Mouse (Mus musculus): ENCODE measurements around the gene Arhgef10l. TPM values are rescaled to one million over a fixed set of nuclear protein-coding genes. Genes with fewer than 3 reads are reported as not detected.
A peak's percentile ranks its signal among the peaks of the same experiment; 100 is the strongest.

Arhgef10l gene
- total RNA-seq, 2 experiments from 2014 or later: 43.9 to 52.8 TPM

DNA sequence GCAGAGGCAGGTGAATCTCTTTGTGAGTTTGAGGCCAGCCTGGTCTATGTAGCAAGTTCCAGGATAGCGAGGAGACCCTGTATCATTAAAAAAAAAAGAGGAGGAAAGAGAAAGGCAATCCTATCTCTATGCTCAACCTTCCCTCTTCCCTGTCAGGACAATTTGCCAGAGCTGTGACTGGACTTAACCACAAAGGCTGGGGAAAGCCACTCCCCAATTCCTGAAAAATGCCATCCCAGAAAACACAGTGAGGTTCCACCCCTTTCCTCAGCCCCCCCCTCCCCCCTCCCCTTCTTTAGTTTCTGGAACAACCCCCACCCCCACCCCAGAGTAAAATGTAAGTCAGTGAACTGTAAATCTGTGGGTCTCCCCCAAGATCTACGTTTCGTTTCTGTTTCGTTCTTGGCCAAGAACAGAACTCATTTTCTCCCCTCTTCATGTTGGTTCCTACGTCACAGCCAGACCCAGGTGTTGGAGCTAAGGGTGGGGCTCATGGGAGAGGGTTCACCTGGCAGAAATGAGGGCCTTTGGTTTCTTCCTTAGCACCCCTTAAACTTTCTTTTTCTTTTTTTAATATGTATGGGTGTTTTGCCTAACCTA is 23.1 kb upstream of the Arhgef10l start:
- Histone ChIP-seq H3K4me3 (no peak overlapping the region), H3K27ac (no peak overlapping the region)
- TF ChIP-seq CTCF (conservative IDR thresholded peaks at IDR 0.05): no peak
- no peak for DNase-seq (ENCODE audit: low spot score in 2 of 2)

DNA sequence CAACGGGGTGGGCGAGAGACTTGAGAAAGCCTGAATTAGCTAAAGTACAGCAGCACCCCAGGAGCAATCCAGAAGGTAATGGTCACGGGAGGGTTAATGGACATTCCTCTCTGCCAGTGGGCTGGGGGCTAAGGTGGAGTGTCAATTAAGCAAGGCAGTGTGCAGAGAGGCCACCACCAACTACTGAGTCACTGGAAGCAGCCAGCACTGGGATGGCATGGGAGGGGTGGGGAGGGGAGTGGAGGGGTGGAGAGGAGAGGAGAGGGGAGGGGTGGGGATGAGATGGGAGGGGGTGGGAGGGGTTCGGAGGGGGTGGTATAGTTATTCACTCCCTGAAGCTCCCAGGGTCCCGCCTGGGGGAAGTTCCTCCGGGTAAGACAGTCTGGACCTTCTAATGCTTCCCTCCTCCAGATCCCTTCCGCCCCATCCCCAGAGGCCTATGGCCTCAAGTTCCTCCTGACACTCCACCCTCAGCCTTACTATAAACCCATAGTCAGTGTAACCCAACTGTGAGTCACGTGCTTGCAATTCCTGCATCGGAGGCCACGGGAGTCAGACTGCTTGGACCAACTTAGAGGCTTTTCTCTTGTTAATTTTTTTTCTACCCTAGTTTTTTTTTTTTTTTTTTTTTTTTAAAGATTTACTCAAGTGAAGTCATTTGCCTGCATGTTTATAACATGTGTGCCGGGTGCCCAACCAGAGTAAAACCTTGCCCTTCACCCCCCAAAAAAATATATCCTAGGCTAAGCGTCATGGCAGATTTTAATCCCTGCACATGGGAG is 22.4 kb upstream of the Arhgef10l start:
- H3K27ac ChIP-seq: no peak overlapping the region
- H3K4me3 ChIP-seq: no peak overlapping the region
- TF ChIP-seq CTCF (conservative IDR thresholded peaks at IDR 0.05): no peak
- no peak for DNase-seq (ENCODE audit: low spot score in 2 of 2)

DNA sequence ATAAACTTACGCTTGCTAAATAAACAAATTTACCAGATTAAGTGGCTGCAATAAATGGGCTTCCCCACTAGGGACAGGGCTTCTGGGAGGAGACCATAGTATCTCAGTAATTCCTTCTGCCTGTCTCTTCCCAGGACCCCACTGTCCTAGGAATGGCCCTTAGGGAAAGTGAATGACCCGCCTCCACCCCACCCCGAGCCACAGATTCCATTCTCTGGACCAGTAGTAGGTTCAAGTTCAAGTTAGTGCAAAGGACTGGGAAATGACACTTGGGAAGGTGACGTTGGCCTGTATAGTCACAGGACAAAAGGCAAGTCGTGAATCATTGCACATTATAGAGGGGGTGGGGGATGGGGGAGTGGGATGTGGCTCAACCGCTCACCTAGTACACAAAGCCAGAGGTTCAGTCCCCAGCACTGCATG is 19.1 kb upstream of the Arhgef10l start:
- peak; percentile 68 for TF ChIP-seq CTCF (conservative IDR thresholded peaks at IDR 0.05)
- no peak for DNase-seq (ENCODE audit: low spot score in 2 of 2)
- no peak overlapping the region for H3K4me3 ChIP-seq
- no peak overlapping the region for H3K27ac ChIP-seq

DNA sequence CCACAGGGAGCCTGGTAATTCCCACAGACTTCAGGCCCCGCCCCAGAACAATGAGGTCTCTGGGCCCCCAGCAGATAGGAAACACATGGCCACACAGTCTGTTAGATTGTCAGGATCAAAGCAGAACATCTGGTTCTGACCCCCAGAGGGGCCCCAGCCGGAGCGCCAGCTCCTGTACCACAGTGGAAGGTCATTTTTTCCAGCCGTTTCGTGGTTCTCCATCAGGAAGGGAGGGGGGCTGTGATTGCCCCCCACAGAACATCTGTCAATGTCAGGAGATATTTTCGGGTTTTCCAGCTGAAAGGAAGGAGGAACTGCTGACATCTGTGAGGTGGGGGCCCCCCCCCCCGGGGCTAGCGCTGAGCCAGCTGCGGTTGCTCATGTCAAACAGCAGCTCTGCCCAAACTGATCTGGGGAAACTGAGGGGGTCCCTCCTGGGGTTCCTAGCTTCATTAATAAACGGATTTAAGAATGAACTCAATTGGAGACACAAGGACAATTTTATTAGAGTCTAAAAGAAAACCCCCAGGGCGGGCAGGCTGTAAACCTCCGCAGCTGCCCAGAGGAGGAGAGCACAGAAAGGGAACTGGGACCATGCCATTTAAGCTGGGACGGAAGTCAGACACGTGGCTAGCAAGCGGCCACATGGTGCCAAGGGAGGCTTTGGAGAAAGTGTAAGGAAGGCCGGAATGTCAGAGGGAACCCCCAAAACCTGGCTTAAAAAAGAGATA is 18.5 kb upstream of the Arhgef10l start:
- no peak for TF ChIP-seq CTCF (conservative IDR thresholded peaks at IDR 0.05)
- no peak overlapping the region for H3K27ac ChIP-seq
- no peak for DNase-seq (ENCODE audit: low spot score in 2 of 2)
- no peak overlapping the region for H3K4me3 ChIP-seq

- no peak for TF ChIP-seq CTCF (conservative IDR thresholded peaks at IDR 0.05)
- DNase-seq (ENCODE audit: low spot score in 2 of 2): no peak
- Histone ChIP-seq H3K27ac (no peak overlapping the region), H3K4me3 (no peak overlapping the region)
These were observed 17.8 kb upstream of the Arhgef10l start for GRCm38 (mm10) chr4:140683608-140684007.

DNA sequence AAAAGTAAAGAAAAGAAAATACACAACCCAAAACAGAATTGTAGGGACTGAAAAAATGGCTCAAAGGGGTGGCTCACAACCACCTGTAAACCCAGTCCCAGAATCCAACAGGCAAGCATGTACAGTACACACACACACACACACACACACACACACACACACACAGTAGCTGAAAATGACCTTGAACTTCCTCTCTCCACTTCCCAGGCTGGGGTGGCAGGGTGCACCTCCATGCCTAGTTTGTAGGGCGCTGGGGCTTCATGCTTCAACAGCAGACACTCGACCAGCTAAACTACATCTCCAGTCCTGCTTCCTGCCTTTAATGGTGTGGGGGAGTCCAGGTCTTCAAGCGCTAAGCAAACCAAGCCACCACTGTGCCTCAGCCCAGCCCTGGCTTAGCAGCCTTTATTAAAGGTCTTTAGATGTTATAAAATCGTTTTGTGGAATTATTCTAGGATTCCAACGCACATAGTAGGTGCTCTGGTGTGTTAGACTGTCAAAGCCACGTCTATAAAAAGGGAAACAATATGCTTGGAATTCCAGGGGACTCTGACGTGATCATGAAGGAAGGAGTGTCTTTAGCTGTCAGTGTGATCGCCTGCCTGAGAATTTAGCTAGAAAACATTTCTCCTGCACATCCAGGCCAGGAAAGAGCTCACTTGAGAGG is 15.1 kb upstream of the Arhgef10l start:
- TF ChIP-seq CTCF (conservative IDR thresholded peaks at IDR 0.05): no peak
- H3K4me3 ChIP-seq: no peak overlapping the region
- no peak overlapping the region for H3K27ac ChIP-seq

GRCm38 (mm10) chr4:140679723-140680380 is 14.0 kb upstream of the Arhgef10l start:
- H3K4me3 ChIP-seq: peak overlapping the region; percentile 44; the same call in 1 of the 2 replicates
- DNase-seq (ENCODE audit: low spot score in 2 of 2): peak; percentile 78 to 87
- peak overlapping the region; percentile 72 for H3K27ac ChIP-seq
- TF ChIP-seq CTCF (conservative IDR thresholded peaks at IDR 0.05): peak; percentile 73

More for the DNA sequence above, 15.1 kb upstream of the Arhgef10l start:
- DNase-seq (ENCODE audit: low spot score in 2 of 2): no peak

GRCm38 (mm10) chr4:140679038-140679437 is 13.2 kb upstream of the Arhgef10l start:
- peak; percentile 81 for TF ChIP-seq CTCF (conservative IDR thresholded peaks at IDR 0.05)
- no peak overlapping the region for H3K27ac ChIP-seq

GRCm38 (mm10) chr4:140674345-140674926 is 8.6 kb upstream of the Arhgef10l start:
- TF ChIP-seq CTCF (conservative IDR thresholded peaks at IDR 0.05): peak; percentile 85
- Histone ChIP-seq H3K4me3 (no peak overlapping the region), H3K27ac (no peak overlapping the region)
- peak; percentile 63 to 89 for DNase-seq (ENCODE audit: low spot score in 2 of 2)

More at GRCm38 (mm10) chr4:140679038-140679437, 13.2 kb upstream of the Arhgef10l start:
- H3K4me3 ChIP-seq: no peak overlapping the region
- peak in 1 of 2 experiments; percentile 52 for DNase-seq (ENCODE audit: low spot score in 2 of 2)

GRCm38 (mm10) chr4:140673527-140674264 is 7.9 kb upstream of the Arhgef10l start:
- no peak for DNase-seq (ENCODE audit: low spot score in 2 of 2)
- TF ChIP-seq CTCF (conservative IDR thresholded peaks at IDR 0.05): no peak
- H3K27ac ChIP-seq: no peak overlapping the region
- H3K4me3 ChIP-seq: no peak overlapping the region

DNA sequence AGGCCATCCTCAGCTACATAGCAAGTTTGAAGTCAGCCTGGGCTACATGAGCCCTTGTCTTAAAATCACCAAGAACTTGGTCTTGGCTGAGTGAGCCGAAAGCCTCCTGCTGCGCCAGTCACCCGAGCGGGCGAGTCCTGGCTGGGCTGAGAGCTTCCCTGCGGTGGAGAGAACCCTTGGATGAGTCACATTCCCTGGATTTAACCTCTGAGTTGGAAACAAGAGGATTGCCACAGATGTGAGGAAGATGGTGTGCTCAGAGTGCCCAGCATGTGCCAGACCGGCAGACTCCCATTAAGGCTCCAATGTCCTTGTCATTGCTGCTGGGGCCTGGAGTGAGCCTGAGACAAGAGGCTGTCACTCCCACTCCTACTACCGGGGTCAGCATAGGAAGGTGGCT is 2.0 kb upstream of the Arhgef10l start:
- Histone ChIP-seq H3K4me3 (no peak overlapping the region), H3K27ac (no peak overlapping the region)
- TF ChIP-seq CTCF (conservative IDR thresholded peaks at IDR 0.05): no peak
- DNase-seq (ENCODE audit: low spot score in 2 of 2): no peak
